Mouse (Mus musculus) adrenal gland, adult 8-10 months (tissue): Measurements from ENCODE around the gene Akt3. TPM values are rescaled to one million over a fixed set of nuclear protein-coding genes. Genes with fewer than 3 reads are reported as not detected.

Experiments used
- DNase-seq: peaks from one replicate; pipeline ENCODE4 v3.0.0; 2022
- total RNA-seq, 4 experiments: library from RNA; stranded (reverse); gene quantifications; 2 replicates each; pipeline ENCODE4 v1.2.4; 2022

The Akt3 gene
- total RNA-seq, 4 experiments from 2014 or later = 31.2 to 43.1 (median 36.3) TPM

GRCm38 (mm10) chr1:177010041-177010440, 248.0 kb downstream of the Akt3 start:
- no peak for DNase-seq

GRCm38 (mm10) chr1:177008777-177009176, 249.2 kb downstream of the Akt3 start:
- no peak for DNase-seq

- no peak for DNase-seq
These were observed 250.6 kb downstream of the Akt3 start for GRCm38 (mm10) chr1:177007405-177007804.

- DNase-seq = no peak
These were observed 253.8 kb downstream of the Akt3 start for GRCm38 (mm10) chr1:177004041-177004741.

- DNase-seq = no peak
These were observed 255.1 kb downstream of the Akt3 start for GRCm38 (mm10) chr1:177002951-177003350.

- no peak for DNase-seq
These were observed 259.0 kb downstream of the Akt3 start for GRCm38 (mm10) chr1:176999011-176999410.

GRCm38 (mm10) chr1:176997711-176998689, 260.0 kb downstream of the Akt3 start:
- no peak for DNase-seq

- DNase-seq = no peak
These were observed 260.7 kb downstream of the Akt3 start for GRCm38 (mm10) chr1:176997254-176997653.

- no peak for DNase-seq
These were observed 261.3 kb downstream of the Akt3 start for GRCm38 (mm10) chr1:176996630-176997201.

- DNase-seq = no peak
These were observed 261.8 kb downstream of the Akt3 start for GRCm38 (mm10) chr1:176996166-176996565.

GRCm38 (mm10) chr1:176995419-176995775, 262.6 kb downstream of the Akt3 start:
- DNase-seq = no peak

GRCm38 (mm10) chr1:176994707-176995418, 263.1 kb downstream of the Akt3 start:
- no peak for DNase-seq

GRCm38 (mm10) chr1:176994087-176994486, 263.9 kb downstream of the Akt3 start:
- DNase-seq = no peak

- no peak for DNase-seq
These were observed 264.6 kb downstream of the Akt3 start for GRCm38 (mm10) chr1:176993141-176994010.

- no peak for DNase-seq
These were observed 265.5 kb downstream of the Akt3 start for GRCm38 (mm10) chr1:176992517-176992916.

GRCm38 (mm10) chr1:176991473-176991872, 266.5 kb downstream of the Akt3 start:
- no peak for DNase-seq

- DNase-seq = no peak
These were observed 270.8 kb downstream of the Akt3 start for GRCm38 (mm10) chr1:176986990-176987740.

GRCm38 (mm10) chr1:176986275-176986674, 271.7 kb downstream of the Akt3 start:
- DNase-seq = no peak

GRCm38 (mm10) chr1:176985691-176986090, 272.3 kb downstream of the Akt3 start:
- DNase-seq = no peak

- DNase-seq = no peak
These were observed 275.3 kb downstream of the Akt3 start for GRCm38 (mm10) chr1:176982671-176983070.

- DNase-seq = no peak
These were observed 276.5 kb downstream of the Akt3 start for GRCm38 (mm10) chr1:176981511-176981910.
